Mouse (Mus musculus) E14TG2a.4 (cell line): Measurements from ENCODE around the gene Cdk17.

Experiments used
- CTCF ChIP-seq: conservative IDR thresholded peaks from 2 replicates; pipeline ENCODE4 v1.5.1; 2014; ENCODE audit warnings: low read length
- NANOG ChIP-seq: IDR thresholded peaks from 2 replicates; pipeline ENCODE4 v1.6.1; 2014; ENCODE audit warnings: borderline replicate concordance, low read length, mixed read lengths
- POU5F1 ChIP-seq: IDR thresholded peaks from 2 replicates; pipeline ENCODE4 v1.6.1; 2014; ENCODE audit warnings: low read length, borderline replicate concordance

DNA sequence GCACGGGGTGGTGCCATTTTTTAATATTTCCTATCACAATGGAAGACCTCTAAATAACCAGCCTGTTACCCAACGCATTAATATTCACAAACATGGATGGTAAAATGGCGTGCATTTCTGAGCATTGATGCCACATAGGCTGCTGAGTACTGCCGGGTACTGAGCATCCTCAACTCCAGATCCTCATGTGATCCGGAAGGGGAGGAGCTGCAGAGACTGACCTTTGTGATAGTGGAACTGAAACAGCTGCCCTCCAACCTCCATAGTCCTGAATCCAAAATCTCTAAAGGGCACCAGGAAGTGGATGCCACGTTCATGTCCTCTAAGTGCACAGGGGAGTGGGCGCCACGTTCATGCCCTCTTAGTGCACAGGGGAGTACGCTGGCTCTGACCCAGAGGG lies 118.4 kb downstream of the Cdk17 start:
- TF ChIP-seq POU5F1 (no peak), CTCF (no peak), NANOG (no peak)
